Mouse (Mus musculus) left cerebral cortex, adult 2 months (tissue): ENCODE measurements around the gene Abca12. TPM values are rescaled to one million over a fixed set of nuclear protein-coding genes. Genes with fewer than 3 reads are reported as not detected.

Source experiments
- DNase-seq, 2 experiments: peaks; one replicate each; pipeline ENCODE4 v3.0.0; 2021 to 2022; ENCODE audit warnings: low spot score in 2 of 2, mixed read lengths in 1 of 2; ENCODE audit errors: extremely low spot score in 1 of 2
- H3K27ac ChIP-seq: fragments of 200-600 bp; 2 replicates; pipeline ENCODE4 v1.8.1; 2022
- H3K4me3 ChIP-seq: fragments of 200-600 bp; 2 replicates; pipeline ENCODE4 v1.8.1; 2022
- CTCF ChIP-seq: fragments of 200-600 bp; IDR thresholded peaks from 2 replicates; pipeline ENCODE4 v1.8.1; 2022; ENCODE audit warnings: antibody characterized with exemption, mild to moderate bottlenecking, moderate library complexity
- intact Hi-C: fragments of 180-260 bp; cut with DNase I; formaldehyde crosslinking; loops from one replicate; pipeline ENCODE4 v1.15.1; 2025
- long read RNA-seq, 2 experiments: library from polyadenylated mRNA; stranded (forward); transcript quantifications; one replicate each; pipeline ENCODE4 v2.0.0; 2021; ENCODE audit warnings: borderline mapping rate in 2 of 2
- total RNA-seq, 2 experiments: library from RNA; stranded (reverse); gene quantifications; 2 replicates each; pipeline ENCODE4 v1.2.3; 2021

Abca12 gene
- under 1 TPM; 0.20 to 0.28 TPM for total RNA-seq
- long read RNA-seq, experiment 1, result 0 reads
- long read RNA-seq, experiment 2, result 0 reads

DNA sequence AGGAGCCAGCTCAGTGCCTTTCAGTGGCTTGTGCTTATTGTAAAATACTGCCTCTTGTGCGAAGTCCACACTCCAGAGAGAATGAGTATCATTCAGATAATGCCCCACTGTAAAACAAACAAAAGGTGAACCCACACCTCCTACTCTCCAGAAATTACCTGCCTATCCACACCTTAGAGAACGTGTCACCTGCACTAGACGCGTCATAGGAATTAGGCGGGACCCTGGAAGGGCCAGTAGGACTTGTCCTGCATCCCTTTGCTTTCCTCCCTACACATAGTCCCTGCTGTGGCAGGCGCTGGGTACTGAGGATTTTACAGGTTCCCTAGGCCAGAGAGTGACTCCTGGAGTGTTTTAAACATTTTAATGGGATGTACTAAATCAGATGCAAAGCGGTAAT, at the start of gene Abca12:
Gene Abca12 (minus strand): TSS at position 101 of the 400 bp plus-strand sequence.
- no peak for TF ChIP-seq CTCF
- intact Hi-C loops, result no loop called here

DNA sequence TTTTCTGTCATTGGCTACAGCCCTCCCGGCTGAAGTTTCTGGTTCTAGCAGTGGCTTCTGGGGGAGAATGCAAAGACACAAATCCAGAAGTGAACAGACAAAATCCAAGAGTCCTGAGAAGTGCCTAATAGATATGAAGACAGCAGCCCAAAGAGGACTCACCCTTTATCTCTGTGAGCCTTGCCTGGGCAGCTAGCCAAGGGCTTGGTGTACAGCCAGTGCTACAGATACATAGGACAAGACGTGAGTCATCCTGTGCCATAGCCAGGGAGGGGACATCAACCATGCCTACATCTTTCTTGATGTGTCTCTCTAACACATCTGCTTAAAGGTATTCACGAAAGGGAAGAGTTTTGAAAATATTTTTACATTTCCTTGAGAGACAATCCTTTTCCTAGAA, 43.3 kb upstream of the Abca12 start:
- Histone ChIP-seq H3K27ac (no peak overlapping the region), H3K4me3 (no peak overlapping the region)
- no peak for DNase-seq
- intact Hi-C loops, result no loop called here
- TF ChIP-seq CTCF, result no peak

More for the DNA sequence above, at the start of gene Abca12:
- Histone ChIP-seq H3K27ac (no peak within 1 kb of the TSS), H3K4me3 (no peak within 1 kb of the TSS)
- DNase-seq, result no peak

DNA sequence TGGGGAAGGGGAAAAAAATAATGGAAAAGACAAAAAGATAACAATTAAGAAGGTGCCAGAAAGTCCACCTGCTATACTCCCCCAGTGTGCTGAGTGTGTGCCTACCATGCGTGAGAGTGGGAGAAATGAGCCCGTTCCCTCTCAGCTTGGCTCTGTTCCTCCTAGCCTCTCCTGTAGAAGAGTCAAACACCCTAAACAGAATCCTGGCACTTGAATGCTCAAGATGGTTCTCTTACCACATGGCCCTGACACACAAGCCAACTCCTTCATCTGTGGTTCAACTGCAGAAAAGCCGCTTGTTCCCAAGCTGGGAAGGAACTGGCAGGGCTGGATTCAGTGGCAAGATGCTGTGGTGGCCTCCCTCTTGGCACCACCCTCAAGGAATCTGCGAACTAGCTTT, 32.7 kb upstream of the Abca12 start:
- no peak for DNase-seq
- H3K27ac ChIP-seq, result no peak overlapping the region
- intact Hi-C loops, result no loop called here
- TF ChIP-seq CTCF, result no peak
- H3K4me3 ChIP-seq, result no peak overlapping the region

- no peak for DNase-seq
- no peak for TF ChIP-seq CTCF
- intact Hi-C loops, result no loop called here
- Histone ChIP-seq H3K4me3 (no peak overlapping the region), H3K27ac (no peak overlapping the region)
These were observed 7.1 kb upstream of the Abca12 start for GRCm38 (mm10) chr1:71421741-71422333.

- no peak overlapping the region for H3K4me3 ChIP-seq
- no peak for TF ChIP-seq CTCF
- DNase-seq, result no peak
- H3K27ac ChIP-seq, result no peak overlapping the region
- intact Hi-C loops, result no loop called here
These were observed 3.8 kb upstream of the Abca12 start for GRCm38 (mm10) chr1:71418467-71418866.

- intact Hi-C loops, result no loop called here
- Histone ChIP-seq H3K27ac (no peak overlapping the region), H3K4me3 (no peak overlapping the region)
- TF ChIP-seq CTCF, result no peak
- no peak for DNase-seq
These were observed 3.2 kb upstream of the Abca12 start for GRCm38 (mm10) chr1:71417951-71418350.

- no peak for TF ChIP-seq CTCF
- Histone ChIP-seq H3K27ac (no peak overlapping the region), H3K4me3 (no peak overlapping the region)
- DNase-seq, result no peak
- intact Hi-C loops, result no loop called here
These were observed 626 bp downstream of the Abca12 start for GRCm38 (mm10) chr1:71414084-71414483.

DNA sequence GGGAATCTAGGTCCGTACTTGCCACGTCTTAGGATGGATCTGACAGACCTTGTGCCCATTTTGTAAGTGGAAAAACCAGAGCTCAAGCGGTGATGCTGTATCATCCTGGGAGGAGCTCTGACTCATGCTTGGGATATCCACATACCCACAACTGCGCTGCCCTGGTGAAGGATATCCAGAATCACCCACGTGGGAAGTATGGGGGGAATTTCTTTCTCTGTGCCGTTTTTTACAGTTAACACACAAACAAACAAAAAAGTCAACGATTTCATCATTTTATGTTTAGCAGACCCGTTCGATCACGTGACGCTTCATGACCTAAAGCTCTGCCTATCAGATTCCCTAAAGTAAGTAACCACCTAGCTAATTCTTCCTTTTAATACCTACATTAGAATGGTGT, 1.6 kb downstream of the Abca12 start:
- DNase-seq, result no peak
- no peak overlapping the region for H3K4me3 ChIP-seq
- TF ChIP-seq CTCF, result no peak
- H3K27ac ChIP-seq, result no peak overlapping the region
- intact Hi-C loops, result no loop called here

DNA sequence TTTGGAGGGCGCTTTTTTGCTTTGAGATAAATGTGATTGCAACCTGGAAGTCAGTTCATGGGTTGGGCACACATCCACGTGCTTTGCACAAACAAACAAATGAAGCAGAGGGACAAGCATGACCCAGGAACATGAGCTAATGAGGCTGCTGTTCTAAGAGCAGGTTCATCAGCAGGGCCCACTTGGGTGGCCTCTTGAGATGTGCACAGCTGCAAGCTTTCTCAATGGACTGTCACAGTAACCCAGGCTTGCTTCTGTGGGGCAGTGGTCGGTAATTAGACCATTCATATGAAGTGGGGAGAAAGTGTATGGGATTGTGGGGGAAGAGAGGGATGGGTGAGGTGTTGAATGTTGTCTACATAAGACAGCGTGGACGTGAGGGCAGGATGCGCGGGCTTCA, 7.0 kb downstream of the Abca12 start:
- no peak overlapping the region for H3K4me3 ChIP-seq
- intact Hi-C loops, result no loop called here
- TF ChIP-seq CTCF, result no peak
- DNase-seq, result no peak
- H3K27ac ChIP-seq, result no peak overlapping the region

DNA sequence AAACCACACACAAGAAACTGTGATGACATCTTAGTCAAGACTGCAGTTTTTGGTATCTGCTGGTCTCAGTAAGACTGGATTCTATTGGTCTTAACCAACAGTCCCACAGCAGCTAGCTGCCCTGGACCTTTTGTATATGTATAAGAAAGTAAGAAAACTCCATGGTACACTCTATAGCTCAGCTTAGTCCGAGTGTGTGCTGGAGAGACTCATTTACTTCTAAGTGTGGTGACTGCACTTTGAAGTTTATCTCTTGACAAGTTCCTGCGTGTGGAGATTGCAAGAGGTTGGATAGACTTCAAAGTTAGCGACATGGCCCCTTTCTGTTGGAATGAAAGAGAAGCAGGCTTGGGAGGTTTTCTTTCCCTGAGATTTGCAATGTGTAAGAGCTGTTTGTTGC, 17.1 kb downstream of the Abca12 start:
- no peak for DNase-seq
- intact Hi-C loops, result no loop called here
- no peak overlapping the region for H3K27ac ChIP-seq
- TF ChIP-seq CTCF, result no peak
- no peak overlapping the region for H3K4me3 ChIP-seq

- no peak for DNase-seq
- no peak overlapping the region for H3K4me3 ChIP-seq
These were observed 18.6 kb downstream of the Abca12 start for GRCm38 (mm10) chr1:71396105-71396504.

DNA sequence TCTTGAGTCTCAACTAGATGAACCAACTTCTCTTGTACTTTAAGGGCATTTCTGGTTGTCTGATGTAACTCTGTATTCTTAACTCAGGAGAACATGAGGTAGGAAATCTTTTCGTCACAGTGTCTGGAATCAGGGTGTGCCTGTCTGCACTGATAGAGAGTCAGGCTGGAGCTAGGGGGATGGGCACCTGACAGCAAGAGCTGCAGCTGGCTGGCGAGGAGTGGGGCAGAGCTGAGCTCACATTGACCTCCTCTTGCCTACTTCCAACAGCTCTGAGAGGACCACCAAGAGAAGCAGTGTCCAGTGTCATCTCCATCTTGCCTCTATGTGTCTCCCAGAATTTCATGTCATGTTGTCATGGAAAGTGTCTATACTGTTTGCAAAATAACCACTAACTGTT, 20.5 kb downstream of the Abca12 start:
- Histone ChIP-seq H3K4me3 (no peak overlapping the region), H3K27ac (no peak overlapping the region)
- TF ChIP-seq CTCF, result no peak
- no peak for DNase-seq
- intact Hi-C loops, result no loop called here

More at GRCm38 (mm10) chr1:71396105-71396504, 18.6 kb downstream of the Abca12 start:
- H3K27ac ChIP-seq, result no peak overlapping the region
- no peak for TF ChIP-seq CTCF
- intact Hi-C loops, result no loop called here

- intact Hi-C loops, result no loop called here
- no peak for TF ChIP-seq CTCF
- Histone ChIP-seq H3K27ac (no peak overlapping the region), H3K4me3 (no peak overlapping the region)
- DNase-seq, result no peak
These were observed 21.2 kb downstream of the Abca12 start for GRCm38 (mm10) chr1:71393489-71393888.
